Mouse (Mus musculus): Measurements from ENCODE around the gene Sstr5. TPM values are rescaled to one million over a fixed set of nuclear protein-coding genes. Genes with fewer than 3 reads are reported as not detected.

The Sstr5 gene
- polyA plus RNA-seq, 1 experiment from 2014 or later = not detected

DNA sequence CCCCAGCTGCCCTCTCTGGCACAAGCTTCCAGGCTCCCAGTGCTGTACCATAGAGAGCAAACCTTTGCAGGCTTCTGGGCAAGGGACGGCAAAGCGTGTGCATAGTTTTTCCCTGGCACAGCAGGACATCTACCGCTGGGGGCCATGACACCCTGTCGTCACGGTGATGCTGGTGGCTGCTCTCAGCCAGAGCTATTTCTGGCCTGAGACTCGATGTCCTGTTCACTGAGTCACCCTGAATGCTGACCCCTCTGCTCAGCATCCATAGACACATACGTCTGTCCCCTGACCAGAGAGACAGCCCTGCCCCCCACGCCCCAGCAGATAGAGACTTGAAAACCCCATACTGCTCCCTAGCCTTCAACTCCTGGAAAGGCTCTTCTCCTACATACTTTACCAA lies 16.9 kb downstream of the Sstr5 start:
- WGBS (ENCODE audit: insufficient replicate concordance) = 48% methylated on average over 8 of the region's 8 CpGs
- Histone ChIP-seq H3K36me3 (ENCODE audit: control insufficient read depth, insufficient read depth) (no peaks in the 10 kb centered on the region), H3K27me3 (ENCODE audit: control insufficient read depth, insufficient read depth, low read depth, low read length) (no peaks in the 10 kb centered on the region; the same call in 1 of the 2 replicates), H3K4me1 (ENCODE audit: control insufficient read depth, low read depth, low read length) (no peaks in the 10 kb centered on the region), H3K9ac (ENCODE audit: low read depth, low read length) (no peak overlapping the region), H3K9me3 (replicated peaks; ENCODE audit: control insufficient read depth, low read length) (no peaks in the 10 kb centered on the region), H3K4me3 (ENCODE audit: low read depth, low read length) (no peak overlapping the region), H3K27ac (ENCODE audit: low read length) (no peak overlapping the region), H3K4me2 (ENCODE audit: low read depth, low read length) (no peak overlapping the region)
- ATAC-seq (ENCODE audit: low read depth) = no peak

DNA sequence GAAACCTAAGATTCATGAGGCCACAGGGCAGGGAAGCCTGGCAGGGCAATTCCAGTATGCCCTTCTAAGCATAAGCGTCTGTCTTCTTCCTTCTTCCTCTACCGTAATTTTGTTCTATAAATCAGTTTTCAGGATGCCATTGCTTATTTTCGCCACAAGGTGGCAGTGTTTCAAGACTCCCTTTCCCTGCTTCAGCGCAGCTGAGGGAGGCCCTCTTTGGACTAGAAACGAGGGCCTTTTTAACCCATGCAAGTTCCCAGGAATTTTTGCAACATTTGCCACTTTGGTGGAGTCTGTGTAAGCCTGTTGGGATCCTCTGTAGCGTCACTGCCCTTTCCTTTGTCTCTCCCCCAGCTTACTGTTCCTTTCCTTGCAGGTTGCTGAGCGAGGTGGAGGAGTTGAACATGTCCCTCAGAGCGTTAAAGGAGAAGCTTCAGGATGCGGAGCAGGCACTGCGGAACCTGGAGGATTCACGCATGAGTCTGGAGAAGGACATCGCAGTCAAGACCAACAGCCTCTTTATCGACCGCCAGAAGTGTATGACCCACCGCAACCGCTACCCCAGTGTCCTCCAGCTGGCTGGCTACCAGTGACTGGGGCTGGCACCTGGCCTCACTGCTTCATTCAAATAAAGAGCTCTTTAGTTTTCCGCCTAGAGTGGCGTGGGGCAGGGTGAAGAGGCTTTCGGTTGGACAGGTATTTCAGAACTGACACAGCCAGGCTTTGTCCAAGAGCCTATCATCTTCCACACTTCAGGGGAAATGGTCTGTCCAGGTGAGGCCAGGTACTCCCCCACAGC lies 20.9 kb downstream of the Sstr5 start:
- Histone ChIP-seq H3K4me3 (ENCODE audit: low read depth, low read length) (no peak overlapping the region), H3K9ac (ENCODE audit: low read depth, low read length) (no peak overlapping the region), H3K4me2 (ENCODE audit: low read depth, low read length) (no peak overlapping the region), H3K4me1 (ENCODE audit: control insufficient read depth, low read depth, low read length) (peaks cover 3% of the 10 kb centered on the region; the same call in 1 of the 2 replicates), H3K36me3 (ENCODE audit: control insufficient read depth, insufficient read depth) (no peaks in the 10 kb centered on the region), H3K9me3 (replicated peaks; ENCODE audit: control insufficient read depth, low read length) (no peaks in the 10 kb centered on the region), H3K27me3 (ENCODE audit: control insufficient read depth, insufficient read depth, low read depth, low read length) (no peaks in the 10 kb centered on the region; the same call in none of the 2 replicates), H3K27ac (ENCODE audit: low read length) (no peak overlapping the region)
- ATAC-seq (ENCODE audit: low read depth) = no peak
- 35% methylated on average over 19 of the region's 19 CpGs for WGBS (ENCODE audit: insufficient replicate concordance)

DNA sequence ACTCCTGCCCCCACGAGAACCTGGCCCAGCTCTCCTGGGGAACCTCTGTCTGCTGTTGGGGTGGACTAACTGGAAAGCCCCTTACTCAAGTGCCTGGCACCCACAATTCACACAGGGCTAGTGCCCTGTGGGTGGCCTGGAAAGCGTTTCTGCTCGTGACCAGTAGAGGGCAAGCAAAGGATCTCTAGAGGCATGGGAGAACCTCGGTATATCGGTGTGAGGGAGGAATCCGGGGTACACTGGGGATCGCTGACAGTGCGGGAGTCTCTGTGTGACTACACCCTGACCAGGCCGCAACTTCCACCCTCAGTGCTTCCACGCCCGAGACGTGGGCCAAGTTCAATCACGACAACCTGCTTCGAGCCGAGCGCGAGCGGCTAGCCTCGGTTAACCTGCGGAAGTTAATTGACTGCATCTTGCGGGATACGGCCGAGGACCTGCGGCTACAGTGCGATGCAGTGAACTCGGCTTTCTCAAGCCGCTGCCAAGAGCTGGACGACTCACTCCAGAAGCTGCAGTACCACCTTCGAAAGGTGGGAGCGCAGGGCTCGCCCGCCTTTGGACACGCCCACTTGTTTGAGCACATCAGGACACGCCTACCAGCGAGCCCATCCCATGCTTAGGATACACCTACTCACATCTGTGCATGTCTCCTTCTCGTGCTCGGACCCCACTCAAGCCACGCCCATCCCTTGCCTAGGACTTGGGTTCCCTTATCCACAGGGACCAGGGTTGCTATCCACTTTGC lies 22.6 kb downstream of the Sstr5 start:
- Histone ChIP-seq H3K4me1 (ENCODE audit: control insufficient read depth, low read depth, low read length) (peaks cover 3% of the 10 kb centered on the region; the same call in 1 of the 2 replicates), H3K9me3 (replicated peaks; ENCODE audit: control insufficient read depth, low read length) (no peaks in the 10 kb centered on the region), H3K4me3 (ENCODE audit: low read depth, low read length) (peak overlapping the region; percentile 47), H3K36me3 (ENCODE audit: control insufficient read depth, insufficient read depth) (no peaks in the 10 kb centered on the region), H3K27ac (ENCODE audit: low read length) (no peak overlapping the region), H3K4me2 (ENCODE audit: low read depth, low read length) (peak overlapping the region; percentile 70), H3K27me3 (ENCODE audit: control insufficient read depth, insufficient read depth, low read depth, low read length) (no peaks in the 10 kb centered on the region; the same call in none of the 2 replicates), H3K9ac (ENCODE audit: low read depth, low read length) (0 out of 2 replicates have a peak overlapping the region, but pooled peaks have one; percentile 26)
- 2% methylated on average over 38 of the region's 38 CpGs for WGBS (ENCODE audit: insufficient replicate concordance)
- ATAC-seq (ENCODE audit: low read depth) = peak; percentile 33; the same call in 1 of the 2 replicates

DNA sequence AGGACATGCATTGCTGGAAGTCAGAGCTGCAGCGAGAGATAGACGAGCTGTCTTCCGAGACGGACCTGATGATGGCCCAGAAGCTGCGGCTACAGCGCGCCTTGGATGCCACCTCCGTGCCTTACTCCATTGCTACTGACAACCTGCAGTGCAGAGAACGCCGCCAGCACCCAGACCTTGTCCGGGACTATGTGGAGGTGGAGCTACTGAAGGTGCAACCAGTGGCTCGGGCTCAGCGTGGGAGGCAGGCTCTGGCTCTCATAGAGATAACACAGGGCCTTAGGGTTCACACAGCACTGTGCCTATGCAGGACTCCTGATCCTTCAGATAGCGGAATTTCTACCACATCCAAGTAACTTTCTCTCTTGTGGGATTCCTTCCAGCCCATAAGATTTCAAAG lies 25.0 kb downstream of the Sstr5 start:
- H3K27ac ChIP-seq (ENCODE audit: low read length) = no peak overlapping the region
- peaks cover 3% of the 10 kb centered on the region; the same call in 1 of the 2 replicates for H3K4me1 ChIP-seq (ENCODE audit: control insufficient read depth, low read depth, low read length)
- no peak overlapping the region for H3K9ac ChIP-seq (ENCODE audit: low read depth, low read length)
- H3K27me3 ChIP-seq (ENCODE audit: control insufficient read depth, insufficient read depth, low read depth, low read length) = no peaks in the 10 kb centered on the region; the same call in 1 of the 2 replicates
- H3K4me3 ChIP-seq (ENCODE audit: low read depth, low read length) = 0 out of 2 replicates have a peak overlapping the region, but pooled peaks have one; percentile 6
- 36% methylated on average over 14 of the region's 14 CpGs for WGBS (ENCODE audit: insufficient replicate concordance)
- no peaks in the 10 kb centered on the region for H3K36me3 ChIP-seq (ENCODE audit: control insufficient read depth, insufficient read depth)
- peak overlapping the region; percentile 42 for H3K4me2 ChIP-seq (ENCODE audit: low read depth, low read length)
- ATAC-seq (ENCODE audit: low read depth) = peak; percentile 76
- no peaks in the 10 kb centered on the region for H3K9me3 ChIP-seq (replicated peaks; ENCODE audit: control insufficient read depth, low read length)

DNA sequence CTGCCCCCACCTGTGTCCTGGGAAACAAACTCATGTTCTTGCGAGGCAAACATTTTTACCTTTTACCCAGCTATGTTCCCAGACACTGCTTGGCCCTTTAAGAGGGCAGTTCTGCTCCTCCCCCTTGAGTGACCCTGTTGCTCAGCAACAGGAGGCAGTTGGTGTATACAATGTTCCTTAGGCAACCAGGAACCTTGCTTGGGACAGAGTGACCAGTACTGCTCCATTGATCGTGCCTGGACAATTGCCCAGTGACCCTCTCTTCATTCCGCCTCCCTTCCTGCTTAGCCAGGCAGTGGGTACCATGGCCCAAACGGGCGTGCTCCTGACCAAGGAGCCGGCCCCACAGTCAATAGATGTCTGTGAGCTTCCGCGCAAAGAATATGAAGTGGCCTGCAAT lies 25.7 kb downstream of the Sstr5 start:
- H3K9me3 ChIP-seq (replicated peaks; ENCODE audit: control insufficient read depth, low read length) = no peaks in the 10 kb centered on the region
- peak; percentile 81 for ATAC-seq (ENCODE audit: low read depth)
- H3K9ac ChIP-seq (ENCODE audit: low read depth, low read length) = no peak overlapping the region
- peak overlapping the region; percentile 6; the same call in 1 of the 2 replicates for H3K4me3 ChIP-seq (ENCODE audit: low read depth, low read length)
- 43% methylated on average over 8 of the region's 8 CpGs for WGBS (ENCODE audit: insufficient replicate concordance)
- peaks cover 3% of the 10 kb centered on the region; the same call in 1 of the 2 replicates for H3K4me1 ChIP-seq (ENCODE audit: control insufficient read depth, low read depth, low read length)
- no peak overlapping the region for H3K27ac ChIP-seq (ENCODE audit: low read length)
- H3K36me3 ChIP-seq (ENCODE audit: control insufficient read depth, insufficient read depth) = no peaks in the 10 kb centered on the region
- peak overlapping the region; percentile 42 for H3K4me2 ChIP-seq (ENCODE audit: low read depth, low read length)
- no peaks in the 10 kb centered on the region; the same call in 1 of the 2 replicates for H3K27me3 ChIP-seq (ENCODE audit: control insufficient read depth, insufficient read depth, low read depth, low read length)

DNA sequence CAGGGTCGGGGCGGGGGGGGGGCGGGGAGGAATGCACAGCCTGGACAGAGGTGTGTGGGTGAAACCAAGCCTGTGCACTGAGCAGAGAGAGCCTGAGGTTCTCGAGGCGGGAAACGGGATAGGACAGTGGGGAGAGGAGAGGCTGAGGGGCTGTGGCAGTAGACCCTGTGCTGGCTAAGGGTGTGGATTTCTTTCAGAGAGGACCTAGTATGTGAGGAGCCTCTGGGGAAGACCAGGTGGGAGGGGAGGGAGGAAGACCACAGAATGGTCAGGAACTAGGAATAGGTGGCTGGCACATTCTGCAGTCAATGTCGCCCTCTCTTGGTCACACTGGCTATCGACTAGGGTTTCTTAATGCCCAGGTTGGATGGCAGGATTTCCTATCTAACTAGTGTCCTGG lies 27.3 kb downstream of the Sstr5 start:
- Histone ChIP-seq H3K9ac (ENCODE audit: low read depth, low read length) (no peak overlapping the region), H3K4me1 (ENCODE audit: control insufficient read depth, low read depth, low read length) (peaks cover 3% of the 10 kb centered on the region; the same call in 1 of the 2 replicates), H3K27me3 (ENCODE audit: control insufficient read depth, insufficient read depth, low read depth, low read length) (no peaks in the 10 kb centered on the region; the same call in 1 of the 2 replicates), H3K36me3 (ENCODE audit: control insufficient read depth, insufficient read depth) (no peaks in the 10 kb centered on the region), H3K4me2 (ENCODE audit: low read depth, low read length) (no peak overlapping the region), H3K27ac (ENCODE audit: low read length) (no peak overlapping the region), H3K9me3 (replicated peaks; ENCODE audit: control insufficient read depth, low read length) (no peaks in the 10 kb centered on the region), H3K4me3 (ENCODE audit: low read depth, low read length) (no peak overlapping the region)
- ATAC-seq (ENCODE audit: low read depth) = no peak
- WGBS (ENCODE audit: insufficient replicate concordance) = 18% methylated on average over 8 of the region's 8 CpGs

DNA sequence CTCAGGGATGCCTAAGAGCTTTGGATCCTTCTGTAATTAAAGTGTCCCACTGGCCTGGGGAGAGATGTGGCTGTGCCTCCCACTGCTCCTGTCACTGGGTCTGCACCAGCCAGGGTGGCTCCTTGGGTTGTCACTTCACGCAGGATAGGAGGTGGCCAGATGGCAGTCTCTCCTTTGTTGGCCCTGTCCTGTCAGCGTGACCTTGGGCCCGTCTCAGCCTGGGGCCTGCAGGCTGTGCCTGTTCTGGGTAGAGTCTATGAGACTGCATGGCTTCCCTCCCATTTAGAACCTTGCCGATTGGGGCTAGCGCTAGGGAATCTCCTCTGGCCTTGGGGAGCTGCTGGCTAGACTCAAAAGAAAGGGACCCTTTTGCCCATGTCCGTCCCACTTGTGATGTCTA lies 28.8 kb downstream of the Sstr5 start:
- WGBS (ENCODE audit: insufficient replicate concordance) = 39% methylated on average over 6 of the region's 6 CpGs
- no peak overlapping the region for H3K4me3 ChIP-seq (ENCODE audit: low read depth, low read length)
- H3K4me1 ChIP-seq (ENCODE audit: control insufficient read depth, low read depth, low read length) = no peaks in the 10 kb centered on the region; the same call in 1 of the 2 replicates

DNA sequence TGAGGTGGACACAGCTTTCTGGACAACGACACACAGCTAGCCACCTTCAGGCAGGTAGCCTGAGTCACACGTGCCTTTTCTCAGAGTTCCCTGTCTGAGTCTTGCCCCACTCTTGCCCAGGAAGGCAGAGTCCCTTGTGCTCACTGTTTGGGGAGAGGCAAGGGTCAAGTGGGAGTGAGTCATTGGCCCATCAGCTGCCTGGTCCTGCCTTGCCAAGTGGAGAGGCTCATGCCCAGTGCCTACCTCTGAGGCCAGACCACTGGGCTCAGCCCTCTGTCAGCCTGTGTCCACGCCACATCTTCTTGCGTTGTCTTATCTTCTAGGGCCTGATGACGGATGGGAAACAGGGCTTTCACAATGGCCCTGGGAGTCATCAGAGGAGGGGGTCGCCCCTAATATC lies 29.3 kb downstream of the Sstr5 start:
- H3K4me3 ChIP-seq (ENCODE audit: low read depth, low read length) = no peak overlapping the region
- H3K4me2 ChIP-seq (ENCODE audit: low read depth, low read length) = no peak overlapping the region
- H3K9me3 ChIP-seq (replicated peaks; ENCODE audit: control insufficient read depth, low read length) = no peaks in the 10 kb centered on the region
- no peak overlapping the region for H3K27ac ChIP-seq (ENCODE audit: low read length)
- ATAC-seq (ENCODE audit: low read depth) = no peak
- H3K36me3 ChIP-seq (ENCODE audit: control insufficient read depth, insufficient read depth) = no peaks in the 10 kb centered on the region
- no peak overlapping the region for H3K9ac ChIP-seq (ENCODE audit: low read depth, low read length)
- H3K4me1 ChIP-seq (ENCODE audit: control insufficient read depth, low read depth, low read length) = no peaks in the 10 kb centered on the region; the same call in 1 of the 2 replicates
- WGBS (ENCODE audit: insufficient replicate concordance) = 45% methylated on average over 6 of the region's 6 CpGs
- H3K27me3 ChIP-seq (ENCODE audit: control insufficient read depth, insufficient read depth, low read depth, low read length) = no peaks in the 10 kb centered on the region; the same call in 1 of the 2 replicates

More for the DNA sequence above, 28.8 kb downstream of the Sstr5 start:
- H3K27ac ChIP-seq (ENCODE audit: low read length) = no peak overlapping the region
- H3K9ac ChIP-seq (ENCODE audit: low read depth, low read length) = no peak overlapping the region
- H3K9me3 ChIP-seq (replicated peaks; ENCODE audit: control insufficient read depth, low read length) = no peaks in the 10 kb centered on the region
- no peak for ATAC-seq (ENCODE audit: low read depth)
- H3K4me2 ChIP-seq (ENCODE audit: low read depth, low read length) = no peak overlapping the region
- H3K27me3 ChIP-seq (ENCODE audit: control insufficient read depth, insufficient read depth, low read depth, low read length) = no peaks in the 10 kb centered on the region; the same call in 1 of the 2 replicates
- no peaks in the 10 kb centered on the region for H3K36me3 ChIP-seq (ENCODE audit: control insufficient read depth, insufficient read depth)

All from liver, embryonic 16.5 days (tissue).